Mouse (Mus musculus) limb, embryonic 15.5 days (tissue): ENCODE measurements around the gene Rex1bd. TPM values are rescaled to one million over a fixed set of nuclear protein-coding genes. Genes with fewer than 3 reads are reported as not detected.

Source experiments
- ATAC-seq: fragments of 200-750 bp; cut with Nextera tagmentation; 2 replicates; pipeline ENCODE4 v1.8.0; 2017; ENCODE audit warnings: low read depth, moderate TSS enrichment; ENCODE audit not compliant: insufficient number of reproducible peaks, low FRiP score, low TSS enrichment
- H3K27ac ChIP-seq: fragments of 300-500 bp; sonication (generic); 2 replicates; pipeline ENCODE4 v1.5.1; 2015; ENCODE audit warnings: moderate library complexity, mild to moderate bottlenecking, inconsistent platforms
- H3K27me3 ChIP-seq: fragments of 300-500 bp; sonication (generic); 2 replicates; pipeline ENCODE4 v1.6.1; 2015; ENCODE audit warnings: inconsistent platforms
- H3K36me3 ChIP-seq: fragments of 300-500 bp; sonication (generic); 2 replicates; pipeline ENCODE4 v1.6.1; 2015; ENCODE audit warnings: inconsistent platforms
- H3K4me1 ChIP-seq: fragments of 300-500 bp; sonication (generic); 2 replicates; pipeline ENCODE4 v1.6.1; 2015; ENCODE audit warnings: inconsistent platforms
- H3K4me2 ChIP-seq: fragments of 300-500 bp; sonication (generic); 2 replicates; pipeline ENCODE4 v1.6.1; 2015; ENCODE audit warnings: mild to moderate bottlenecking, inconsistent platforms
- H3K4me3 ChIP-seq: fragments of 300-500 bp; sonication (generic); 2 replicates; pipeline ENCODE4 v1.5.1; 2015; ENCODE audit warnings: mild to moderate bottlenecking, inconsistent platforms
- H3K9ac ChIP-seq: fragments of 300-500 bp; sonication (generic); 2 replicates; pipeline ENCODE4 v1.6.1; 2015; ENCODE audit warnings: inconsistent platforms
- H3K9me3 ChIP-seq: fragments of 300-500 bp; sonication (generic); 2 replicates; pipeline ENCODE4 v1.6.1; 2016; ENCODE audit warnings: inconsistent platforms
- WGBS: fragments of 180-500 bp; shearing (Covaris S2); methylation state at CpG from one replicate; pipeline ENCODE4 v1.1.7; 2015; 5-methylcytosine and 5-hydroxymethylcytosine counted together
- polyA plus RNA-seq: library from polyadenylated mRNA; unstranded; fragments of >200 nt; fragmentation: Nextera tagmentation; extraction: Ambion mirVana; gene quantifications from 2 replicates; pipeline ENCODE4 v1.2.1, GENCODE M21; 2015

The Rex1bd gene
- polyA plus RNA-seq, 1 experiment from 2014 or later: 136 TPM

- 86% methylated on average over 6 of the region's 6 CpGs for WGBS
- H3K9me3 ChIP-seq: no peaks in the 10 kb centered on the region
Measured at GRCm38 (mm10) chr8:70457882-70458281, 48.7 kb downstream of the Rex1bd start.

DNA sequence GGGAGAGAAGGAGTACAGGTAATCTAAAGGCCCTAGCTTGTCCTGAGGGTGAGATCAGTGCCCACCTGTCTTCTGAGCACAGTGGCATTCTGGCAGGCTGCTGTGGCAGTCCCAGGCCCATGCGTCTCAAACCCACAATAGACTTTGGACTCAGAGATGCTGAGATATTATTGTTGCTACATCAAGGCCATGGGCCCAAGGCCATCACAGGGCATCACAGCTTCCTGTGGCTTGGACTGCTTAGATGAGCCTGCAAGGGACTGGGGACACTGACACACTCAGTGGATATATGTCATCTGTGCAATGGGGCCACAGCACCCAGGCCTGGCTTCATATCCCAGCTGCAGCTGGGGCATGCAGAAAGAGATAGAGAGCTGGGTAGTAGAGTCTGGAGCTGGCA, 49.6 kb downstream of the Rex1bd start:
- 100% methylated on average over 1 of the region's 1 CpGs for whole genome bisulfite sequencing
- no peak for ATAC-seq

More at GRCm38 (mm10) chr8:70457882-70458281, 48.7 kb downstream of the Rex1bd start:
- ATAC-seq: no peak
- no peak overlapping the region for H3K4me2 ChIP-seq
- H3K27me3 ChIP-seq: no peaks in the 10 kb centered on the region
- no peak overlapping the region for H3K9ac ChIP-seq
- H3K4me3 ChIP-seq: no peak overlapping the region
- H3K36me3 ChIP-seq: peaks cover 7% of the 10 kb centered on the region
- H3K27ac ChIP-seq: no peak overlapping the region
- peaks cover 37% of the 10 kb centered on the region for H3K4me1 ChIP-seq

More for the DNA sequence above, 49.6 kb downstream of the Rex1bd start:
- peaks cover 15% of the 10 kb centered on the region for H3K36me3 ChIP-seq
- H3K9me3 ChIP-seq: no peaks in the 10 kb centered on the region
- no peak overlapping the region for H3K27ac ChIP-seq
- no peaks in the 10 kb centered on the region for H3K27me3 ChIP-seq
- no peak overlapping the region for H3K9ac ChIP-seq
- H3K4me1 ChIP-seq: peaks cover 38% of the 10 kb centered on the region
- H3K4me2 ChIP-seq: no peak overlapping the region
- no peak overlapping the region for H3K4me3 ChIP-seq

Other genes with a start within 250 kb of the Rex1bd start
- gene Homer3, start 223.9 kb downstream of the Rex1bd start, polyA plus RNA-seq: 36.0 and 40.7 TPM in 2 replicates
- gene Ddx49, start 204.3 kb downstream of the Rex1bd start, polyA plus RNA-seq: 52.7 and 53.1 TPM in 2 replicates
- 397 and 441 TPM in 2 replicates for gene Cope, start 204.2 kb downstream of the Rex1bd start, polyA plus RNA-seq
- gene Cers1, start 191.0 kb downstream of the Rex1bd start, polyA plus RNA-seq: 8.8 and 9.6 TPM in 2 replicates
- 2.9 and 4.1 TPM in 2 replicates for gene Gdf1, start 176.9 kb downstream of the Rex1bd start, polyA plus RNA-seq
- gene Upf1, start 153.5 kb downstream of the Rex1bd start, polyA plus RNA-seq: 13.8 and 16.7 TPM in 2 replicates
- gene Comp, start 133.2 kb downstream of the Rex1bd start, polyA plus RNA-seq: 101 and 104 TPM in 2 replicates
- gene Crtc1, start 67.2 kb downstream of the Rex1bd start, polyA plus RNA-seq: 22.2 and 22.4 TPM in 2 replicates
- gene Klhl26, start 29.8 kb downstream of the Rex1bd start, polyA plus RNA-seq: 27.9 and 28.2 TPM in 2 replicates
- 6.9 and 9.6 TPM in 2 replicates for gene Tmem59l, start 19.4 kb downstream of the Rex1bd start, polyA plus RNA-seq
- gene Crlf1, start 13.6 kb downstream of the Rex1bd start, polyA plus RNA-seq: 91.2 and 97.7 TPM in 2 replicates
- 859 and 940 TPM in 2 replicates for gene Uba52, start 4.0 kb upstream of the Rex1bd start, polyA plus RNA-seq
- gene Fkbp8, start 21.0 kb upstream of the Rex1bd start, polyA plus RNA-seq: 274 and 278 TPM in 2 replicates
- gene Kxd1, start 21.2 kb upstream of the Rex1bd start, polyA plus RNA-seq: 53.8 and 55.1 TPM in 2 replicates
- gene Ell, start 32.7 kb upstream of the Rex1bd start, polyA plus RNA-seq: 20.4 and 21.1 TPM in 2 replicates
- 111 and 123 TPM in 2 replicates for gene Isyna1, start 87.6 kb upstream of the Rex1bd start, polyA plus RNA-seq
- gene Ssbp4, start 102.1 kb upstream of the Rex1bd start, polyA plus RNA-seq: 119 and 120 TPM in 2 replicates
- 3.2 and 3.3 TPM in 2 replicates for gene Lrrc25, start 109.4 kb upstream of the Rex1bd start, polyA plus RNA-seq
- 0.16 and 0.24 TPM in 2 replicates for gene Gdf15, start 125.7 kb upstream of the Rex1bd start, polyA plus RNA-seq
- 57.5 and 60.7 TPM in 2 replicates for gene Pgpep1, start 153.6 kb upstream of the Rex1bd start, polyA plus RNA-seq
- gene Lsm4, start 166.5 kb upstream of the Rex1bd start, polyA plus RNA-seq: 199 and 201 TPM in 2 replicates
- 69.8 and 81.5 TPM in 2 replicates for gene Jund, start 192.2 kb upstream of the Rex1bd start, polyA plus RNA-seq
- gene Iqcn, start 196.7 kb upstream of the Rex1bd start, polyA plus RNA-seq: 0.04 TPM in 2 replicates
- not detected in 2 replicates for gene Gm3336, start 211.8 kb upstream of the Rex1bd start, polyA plus RNA-seq
- gene Pde4c, start 217.0 kb upstream of the Rex1bd start, polyA plus RNA-seq: 0.05 and 0.16 TPM in 2 replicates
- gene Rab3a, start 247.9 kb upstream of the Rex1bd start, polyA plus RNA-seq: 17.1 and 19.4 TPM in 2 replicates